Mouse (Mus musculus) spleen, postnatal 36 days (tissue): ENCODE measurements around the gene Ppil1.

Experiments used
- DNase-seq, 2 experiments: peaks; one replicate each; pipeline ENCODE4 v3.0.0; 2022; ENCODE audit warnings: low spot score in 2 of 2, mixed read lengths in 1 of 2

Ppil1 gene

DNA sequence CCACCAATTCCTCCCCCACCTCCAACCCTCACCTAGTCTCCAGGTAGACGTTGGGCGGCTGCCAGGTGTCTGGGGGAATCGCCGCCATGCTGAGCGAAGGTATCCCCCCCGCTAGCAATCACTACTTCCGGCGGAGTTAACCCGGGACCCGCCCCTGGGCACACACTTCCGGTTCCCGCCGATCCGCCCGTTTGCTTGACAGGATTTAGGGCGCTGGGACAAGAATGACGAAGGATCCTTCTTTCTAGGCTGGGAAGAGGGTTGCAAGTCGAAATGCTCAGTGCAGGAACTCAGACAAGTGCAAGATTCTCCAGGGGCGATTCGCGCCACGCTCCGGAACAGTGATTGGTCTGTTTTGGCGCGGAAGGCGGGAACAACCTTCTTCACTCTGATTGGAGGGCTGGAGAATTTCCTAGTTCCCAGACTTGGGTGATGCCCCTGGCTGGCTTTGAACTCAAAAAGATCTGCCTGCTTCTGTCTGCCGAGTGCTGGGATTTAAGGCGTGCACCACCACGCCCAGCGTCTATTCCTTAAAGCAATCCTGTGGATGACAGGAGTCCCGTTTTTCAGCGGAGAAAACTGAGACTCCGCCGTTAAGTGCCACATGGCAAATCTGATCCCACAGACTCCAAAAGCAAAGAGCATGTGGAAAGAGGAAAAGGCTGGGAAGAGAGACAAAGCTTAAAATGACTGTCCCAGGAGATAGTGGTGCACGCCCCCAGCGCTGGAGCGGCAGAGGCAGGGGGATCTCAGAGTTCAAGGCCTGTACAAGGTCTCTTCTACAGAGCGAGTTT is at the start of gene Ppil1:
Ppil1 (minus strand) TSS at position 347 of the 794 bp plus-strand sequence.
- DNase-seq = peak; percentile 68 to 77

DNA sequence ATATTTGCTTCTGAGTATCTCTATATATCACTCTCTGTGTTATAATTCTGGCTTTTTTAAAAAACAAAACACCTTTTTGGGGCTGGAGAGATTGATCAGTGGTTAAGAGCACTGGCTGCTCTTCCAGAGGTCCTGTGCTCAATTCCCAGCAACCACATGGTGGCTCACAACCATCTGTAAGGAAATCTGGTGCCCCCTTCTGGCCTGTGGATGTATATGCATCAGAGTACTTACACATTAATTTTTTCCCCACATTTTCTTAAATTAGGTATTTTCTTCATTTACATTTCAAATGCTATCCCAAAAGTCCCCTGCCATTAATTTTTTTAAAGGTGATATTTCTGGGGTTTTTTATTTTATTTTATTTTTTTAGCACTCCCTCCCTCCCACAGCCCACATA is 49.3 kb upstream of the Ppil1 start:
- DNase-seq = no peak

DNA sequence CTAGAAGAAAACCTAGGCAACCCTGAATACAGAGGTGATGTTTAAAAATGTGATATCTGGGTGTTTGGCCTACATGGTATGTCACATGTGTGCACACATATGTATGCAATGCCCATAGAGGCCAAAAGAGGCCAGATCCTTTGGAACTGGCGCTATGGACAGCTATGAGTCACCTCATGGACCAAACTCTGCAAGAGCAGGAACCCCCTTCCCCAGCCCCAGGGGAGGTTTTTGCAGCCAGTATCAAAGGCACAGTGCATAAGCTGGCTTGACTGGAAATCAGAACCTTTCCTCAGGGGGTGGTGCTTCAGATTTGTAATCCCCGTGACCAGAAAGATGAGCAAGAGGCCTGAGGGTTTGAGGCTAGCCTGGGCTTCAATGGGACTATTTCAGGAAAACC is 48.1 kb upstream of the Ppil1 start:
- no peak for DNase-seq

DNA sequence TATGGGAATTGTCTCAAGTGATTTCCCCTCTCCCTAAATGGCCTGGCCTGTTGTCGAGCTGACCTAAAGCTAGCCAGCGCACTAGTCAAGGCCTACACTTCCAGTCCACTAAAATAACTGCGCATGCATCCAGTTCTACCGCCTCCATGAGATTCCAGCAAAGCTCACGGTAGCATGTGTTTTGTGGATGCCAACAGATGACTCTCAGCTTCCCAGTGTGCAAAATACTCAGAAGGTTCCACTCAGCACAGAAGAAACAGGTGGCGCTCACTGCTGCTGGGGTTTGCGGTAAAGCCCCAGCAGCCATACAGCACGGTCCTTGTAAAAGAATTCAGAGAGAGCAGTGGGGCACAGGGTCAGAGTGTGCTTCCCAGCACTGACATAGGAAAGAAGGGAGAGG is 47.6 kb upstream of the Ppil1 start:
- DNase-seq = no peak

DNA sequence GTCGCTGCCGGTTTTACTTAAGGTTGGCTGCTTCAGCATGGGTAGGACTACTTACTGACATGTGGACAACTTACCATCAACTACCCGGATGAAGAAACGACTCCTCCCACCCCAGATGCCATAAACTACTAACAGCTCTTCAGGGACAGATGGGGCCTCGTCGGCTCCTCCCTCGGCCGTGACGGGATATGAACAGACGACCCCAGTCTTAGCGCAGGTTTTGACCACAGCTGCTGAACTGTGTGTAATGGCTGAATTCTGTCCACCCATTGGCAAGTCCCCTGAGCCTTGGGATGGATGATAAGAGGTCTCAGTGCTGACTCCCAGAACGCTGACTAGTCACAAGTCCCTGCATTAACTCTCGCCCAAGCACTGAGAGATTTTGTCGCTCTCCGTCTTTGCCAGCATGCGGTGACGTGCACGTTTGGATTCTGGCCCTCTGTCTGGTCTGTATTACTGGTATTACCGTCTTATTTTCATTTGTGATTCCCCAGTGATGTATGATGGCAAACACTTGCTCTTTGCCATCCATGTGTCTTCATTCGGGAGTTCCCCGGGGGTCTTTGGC is 46.2 kb upstream of the Ppil1 start:
- DNase-seq = no peak

DNA sequence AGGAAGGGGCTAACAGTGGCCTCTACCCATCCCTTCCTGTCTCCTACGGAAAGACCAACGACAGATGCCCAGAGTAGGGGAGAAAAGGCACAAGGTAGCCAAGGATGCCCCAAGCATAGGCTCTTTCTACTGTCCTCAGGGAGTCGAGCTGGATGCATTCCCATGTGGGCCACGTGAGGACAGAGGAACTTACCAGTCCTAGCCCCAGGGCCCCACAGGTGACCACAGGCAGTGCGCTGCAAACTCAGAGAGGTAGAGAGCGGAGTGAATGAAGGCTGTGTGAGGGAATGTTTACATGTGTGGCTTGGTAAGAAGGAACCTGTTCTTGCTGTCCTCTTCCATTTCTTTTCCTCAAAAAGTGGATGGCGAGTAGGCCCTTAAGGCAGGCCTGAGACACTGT is 41.9 kb upstream of the Ppil1 start:
- DNase-seq = peak; percentile 43 to 57

DNA sequence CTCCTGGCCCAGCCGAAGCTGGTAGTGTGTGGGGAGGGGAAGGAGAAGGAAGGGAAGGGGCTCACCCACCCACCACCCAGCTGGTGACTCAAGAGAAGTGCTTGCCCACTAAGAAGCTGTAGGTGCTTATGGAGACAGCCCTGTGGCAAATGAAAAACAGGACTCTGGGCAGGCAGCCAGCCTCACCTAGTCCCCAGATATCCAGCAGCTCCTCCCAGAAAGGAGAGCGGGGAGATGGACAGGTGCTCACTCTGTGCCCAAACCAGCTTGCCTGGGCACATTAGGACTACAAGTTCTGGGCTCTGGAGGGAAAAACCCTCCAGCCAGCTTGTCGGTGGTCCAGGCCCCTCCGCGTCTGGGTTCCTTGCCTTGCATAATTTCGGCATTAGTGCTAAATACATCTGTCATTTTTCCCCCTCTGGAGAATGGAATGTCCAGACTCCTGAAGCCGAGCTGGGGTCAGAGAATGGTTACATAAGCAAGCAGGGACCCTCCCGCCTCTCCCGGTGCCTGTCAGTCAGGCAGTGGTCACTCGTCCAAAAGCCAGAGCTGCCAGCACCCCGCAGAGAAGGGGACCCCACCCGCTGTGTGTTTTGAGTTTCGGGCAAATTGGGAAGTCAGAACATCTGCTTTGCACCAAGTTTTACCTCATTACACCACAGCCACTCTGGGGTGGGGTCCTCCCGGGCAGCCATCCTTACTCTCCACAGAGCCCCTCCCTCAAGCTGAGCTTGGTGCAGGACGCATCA is 41.2 kb upstream of the Ppil1 start:
- DNase-seq = peak; percentile 67 to 72

DNA sequence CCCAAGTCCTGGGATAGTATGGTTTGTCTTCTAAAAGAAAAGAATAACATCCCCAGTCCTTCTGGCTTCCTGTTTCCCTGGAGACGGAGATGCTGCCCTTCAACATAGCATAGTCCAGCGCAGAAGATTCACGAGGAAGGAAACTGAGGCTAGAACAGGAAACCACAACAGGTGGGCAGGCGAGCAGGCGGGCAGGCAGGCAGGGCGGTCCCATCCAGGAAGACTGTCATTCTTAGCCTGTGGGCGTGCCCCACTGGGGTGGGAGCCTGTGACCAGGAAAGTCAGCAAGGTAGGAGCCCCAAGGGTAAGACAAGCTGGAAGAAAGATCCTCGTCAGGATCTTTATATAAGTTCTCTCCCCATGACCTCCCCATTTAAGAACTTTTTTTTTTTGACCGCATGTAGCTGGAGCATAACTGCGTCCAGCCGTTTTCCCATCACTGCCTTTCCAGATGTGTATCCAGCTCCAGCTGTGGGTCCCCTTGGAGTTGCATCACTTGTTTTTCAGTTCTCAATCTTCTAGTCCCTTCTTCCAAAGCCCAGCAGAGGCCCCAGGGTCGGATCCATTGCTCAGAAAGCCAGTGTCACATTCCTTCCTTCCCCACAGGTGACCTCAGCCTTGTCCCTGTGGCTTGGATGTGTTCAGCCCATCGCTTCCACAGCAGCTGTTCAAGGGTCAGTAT is 40.5 kb upstream of the Ppil1 start:
- peak; percentile 90 to 91 for DNase-seq

DNA sequence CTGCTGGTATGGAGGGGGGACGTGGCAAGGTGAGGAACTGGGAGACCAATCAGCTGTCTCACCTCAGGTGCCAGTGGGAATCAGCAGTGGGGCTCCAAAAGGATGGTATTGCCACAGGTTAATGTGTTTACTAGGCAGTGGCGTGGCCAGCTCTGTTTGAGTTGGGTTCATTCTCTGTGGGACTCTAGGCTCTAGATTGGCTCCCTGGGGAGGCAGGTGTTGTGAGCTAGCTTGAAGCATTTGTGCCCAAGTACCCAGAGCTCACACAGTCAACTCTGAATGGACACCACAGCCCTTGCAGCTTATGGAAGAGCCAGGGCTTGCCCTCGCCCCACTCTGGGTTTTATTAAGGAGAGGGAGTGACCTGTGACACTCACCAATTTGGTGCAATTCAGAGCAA is 39.9 kb upstream of the Ppil1 start:
- DNase-seq = peak; percentile 66 to 69

DNA sequence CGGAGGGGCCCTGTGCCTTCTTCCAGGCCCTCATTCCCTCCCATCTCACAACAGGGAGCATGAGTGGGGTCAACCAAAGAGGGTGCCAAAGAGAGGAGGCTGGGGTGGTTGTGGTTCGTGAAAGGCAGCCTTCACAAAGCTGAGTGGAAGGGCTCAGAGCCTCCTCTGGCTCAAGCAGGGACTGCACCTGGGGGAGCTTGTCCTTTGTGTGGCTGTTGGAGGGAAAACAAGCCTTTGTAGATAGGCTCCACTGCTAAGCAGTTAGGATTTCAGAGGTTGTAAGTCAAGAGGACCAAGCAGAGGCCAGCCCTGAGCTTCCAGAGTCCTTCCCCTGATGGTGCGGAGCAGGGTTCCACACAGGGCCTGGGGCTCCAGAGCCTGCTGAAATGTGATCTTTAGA is 39.1 kb upstream of the Ppil1 start:
- peak; percentile 49 to 64 for DNase-seq

DNA sequence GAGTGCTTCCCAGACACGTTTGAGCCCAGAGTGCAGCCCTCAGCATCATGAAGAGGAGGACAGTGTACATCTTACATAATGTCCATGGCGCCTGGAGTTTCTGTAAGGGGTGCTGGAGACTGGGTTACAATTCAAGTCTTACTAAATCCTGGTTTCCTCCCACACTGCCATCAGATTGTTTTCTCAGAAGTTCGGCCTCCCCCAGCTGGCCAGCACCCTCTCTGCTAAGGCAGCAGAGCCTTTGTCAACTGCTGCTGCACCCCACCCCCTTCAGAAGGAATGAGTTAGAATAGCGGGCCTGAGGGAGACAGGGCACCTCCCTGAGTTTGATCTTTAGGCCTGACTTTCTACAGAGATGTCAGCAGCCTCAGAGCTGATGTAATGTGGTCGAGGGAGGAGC is 38.2 kb upstream of the Ppil1 start:
- no peak for DNase-seq

DNA sequence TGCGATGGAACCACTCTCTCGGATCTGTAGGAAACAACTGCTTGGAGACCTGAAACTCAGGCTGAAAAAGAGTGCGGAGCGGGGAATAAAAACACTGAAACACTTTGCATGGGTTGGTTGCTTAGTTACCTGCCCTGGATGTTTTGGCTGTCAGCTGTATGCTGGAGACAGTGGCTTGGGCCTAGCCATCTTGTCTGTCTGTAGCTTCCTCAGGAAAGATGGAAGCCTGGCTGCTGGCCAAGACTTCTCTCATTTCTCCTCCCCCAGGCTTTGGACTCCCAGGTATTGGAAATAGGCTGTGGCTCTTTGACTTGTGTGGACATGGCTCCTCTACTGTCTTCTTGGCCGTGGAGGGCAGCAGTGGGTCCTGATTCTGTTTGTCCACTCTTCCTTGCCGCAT is 37.4 kb upstream of the Ppil1 start:
- no peak for DNase-seq

DNA sequence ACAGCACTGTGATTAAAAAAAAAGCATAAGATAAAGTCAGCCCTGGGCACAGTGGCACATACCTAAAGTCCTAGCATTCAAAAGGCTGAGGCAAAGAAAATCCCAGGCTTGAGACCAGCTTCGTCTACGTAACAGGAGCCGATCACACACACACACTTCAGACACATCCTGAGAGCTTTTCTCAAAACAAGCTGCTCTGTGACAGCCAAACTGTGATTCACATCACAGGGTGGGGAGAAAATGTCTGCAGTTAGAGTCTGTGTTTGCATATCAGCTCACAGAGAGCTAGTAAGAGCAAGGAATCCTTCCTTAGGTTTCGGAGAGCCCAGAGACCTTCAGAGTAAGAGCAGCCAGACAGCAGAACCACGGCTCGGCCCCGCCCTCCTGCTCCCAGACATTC is 36.9 kb upstream of the Ppil1 start:
- no peak for DNase-seq

DNA sequence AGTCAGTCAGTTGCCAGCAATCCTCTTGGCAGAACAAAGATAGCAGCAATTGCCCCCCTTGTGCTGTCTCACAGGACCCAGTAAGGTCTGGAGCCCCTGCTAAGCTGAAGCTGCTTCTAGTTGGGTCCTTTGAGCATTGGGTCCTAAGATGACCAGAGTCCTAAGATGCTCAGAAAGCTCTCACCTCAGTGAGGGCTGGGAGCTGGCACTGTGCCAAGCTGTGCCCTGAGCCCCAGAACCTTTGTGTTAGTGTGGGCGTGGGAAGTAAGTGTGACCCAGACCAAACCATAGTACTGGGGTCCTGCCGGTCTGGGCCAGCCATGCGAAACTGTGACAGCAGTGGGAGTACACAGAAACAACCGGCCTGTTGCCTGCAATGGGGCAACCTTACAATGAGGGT is 35.3 kb upstream of the Ppil1 start:
- no peak for DNase-seq

DNA sequence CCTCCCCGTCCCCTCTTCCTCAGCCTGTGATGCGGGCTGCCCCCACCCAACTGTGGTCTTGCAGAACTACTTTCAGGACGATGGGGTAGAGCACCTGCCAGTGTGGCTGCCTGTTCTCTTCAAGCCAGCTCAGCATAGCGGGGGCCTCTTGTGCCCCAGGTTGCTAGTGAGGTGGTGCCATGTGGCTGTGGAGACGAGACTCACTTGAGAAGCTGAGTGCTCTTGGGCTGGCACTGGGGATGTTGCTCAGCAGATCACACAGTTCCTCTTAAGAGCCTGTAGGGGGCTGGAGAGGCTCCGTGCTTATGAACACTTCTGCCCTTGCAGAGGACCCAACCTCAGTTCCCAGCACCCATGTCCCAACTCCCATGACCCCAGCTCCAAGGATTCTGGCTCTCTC is 33.8 kb upstream of the Ppil1 start:
- DNase-seq = no peak

DNA sequence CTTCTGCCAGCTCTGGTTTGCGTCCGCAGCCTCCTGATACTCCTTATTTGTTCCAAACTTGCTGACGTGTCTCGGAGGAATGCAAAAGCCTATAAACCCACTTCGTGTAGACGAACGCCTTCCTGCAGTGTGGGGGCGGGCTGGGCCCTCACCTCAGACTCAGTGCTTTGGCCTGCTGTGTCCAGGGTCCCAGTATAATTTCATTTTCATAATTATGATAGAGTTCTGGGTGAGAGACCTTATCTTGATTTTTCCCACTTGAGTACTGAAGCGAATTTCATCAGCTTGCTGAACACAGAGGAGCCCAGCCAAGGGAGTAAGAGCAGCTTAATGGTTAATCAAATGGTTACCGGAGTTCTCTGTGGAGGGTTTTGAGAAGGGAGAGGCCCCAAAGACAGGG is 33.3 kb upstream of the Ppil1 start:
- DNase-seq = no peak

DNA sequence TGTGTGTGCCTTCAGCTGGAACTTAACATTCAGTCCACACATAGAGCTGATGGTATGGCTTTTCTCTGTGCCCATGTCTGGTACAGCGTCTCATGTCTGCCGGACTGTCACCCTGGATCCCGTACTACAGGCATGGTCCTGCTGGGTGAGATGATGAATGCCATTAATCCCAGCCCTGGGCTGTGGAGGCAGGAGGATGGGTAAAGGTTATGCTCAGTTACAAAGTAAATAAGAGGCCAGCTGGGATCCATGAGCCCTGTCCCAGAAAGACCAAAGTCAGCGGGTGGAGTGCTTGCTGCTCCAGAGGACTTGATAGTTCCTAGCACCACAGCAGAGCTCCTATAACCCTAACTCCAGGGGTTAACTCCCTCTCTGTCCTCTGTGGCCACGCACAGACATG is 31.8 kb upstream of the Ppil1 start:
- DNase-seq = no peak

DNA sequence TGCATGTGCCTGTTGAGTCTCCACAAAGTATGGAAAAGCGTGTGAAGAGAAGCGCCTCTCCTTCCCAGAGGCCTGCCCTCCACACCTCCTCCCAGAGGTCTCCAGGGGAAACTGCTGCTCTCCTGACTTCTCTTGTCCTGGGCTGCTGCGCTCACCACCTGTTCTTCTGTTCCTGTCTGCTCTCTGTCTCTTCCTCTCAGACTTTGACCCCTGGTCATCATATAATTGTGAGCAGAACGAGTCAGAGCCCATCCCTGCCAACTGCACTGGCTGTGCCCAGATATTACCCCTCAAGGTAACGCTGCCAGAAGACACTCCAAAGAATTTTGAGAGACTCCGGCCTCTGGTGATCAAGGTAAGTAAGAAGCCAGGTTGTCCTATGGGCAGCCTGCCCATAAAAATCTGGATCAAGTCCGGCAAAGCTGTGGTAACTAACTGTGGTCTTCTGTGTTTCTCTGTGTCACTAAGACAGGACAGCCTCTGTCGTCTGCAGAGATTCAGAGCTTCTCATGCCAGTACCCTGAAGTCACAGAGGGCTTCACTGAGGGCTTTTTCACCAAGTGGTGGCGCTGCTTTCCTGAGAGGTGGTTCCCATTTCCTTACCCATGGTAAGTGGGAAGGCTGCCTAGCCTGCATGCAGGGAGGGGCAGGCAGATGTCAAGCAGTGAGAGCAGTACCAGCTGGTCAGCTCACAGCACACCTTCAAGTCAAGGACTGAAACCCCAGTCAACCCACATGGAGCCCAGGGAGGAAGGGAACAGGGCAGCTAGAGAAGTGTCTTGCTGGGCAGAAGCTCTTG is 30.0 kb upstream of the Ppil1 start:
- DNase-seq = no peak

DNA sequence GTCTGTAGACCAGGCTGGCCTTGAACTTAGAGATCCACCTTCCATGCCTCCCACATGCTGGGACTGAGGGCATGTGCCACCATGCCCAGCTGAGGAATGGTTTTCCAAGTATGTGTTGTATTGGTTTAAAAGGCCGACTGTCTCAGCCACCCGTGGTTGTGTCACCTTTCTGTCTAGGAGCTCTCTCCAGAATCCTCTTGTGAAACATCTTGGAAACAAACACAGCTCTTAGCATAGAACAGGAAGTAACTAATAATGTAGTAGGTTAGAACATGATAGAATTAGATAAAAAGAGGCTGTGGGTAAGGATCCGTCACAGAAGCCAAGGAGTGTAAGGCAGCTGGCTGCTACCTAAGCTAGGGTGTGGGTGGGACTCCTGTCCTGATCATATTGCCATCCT is 29.0 kb upstream of the Ppil1 start:
- no peak for DNase-seq

DNA sequence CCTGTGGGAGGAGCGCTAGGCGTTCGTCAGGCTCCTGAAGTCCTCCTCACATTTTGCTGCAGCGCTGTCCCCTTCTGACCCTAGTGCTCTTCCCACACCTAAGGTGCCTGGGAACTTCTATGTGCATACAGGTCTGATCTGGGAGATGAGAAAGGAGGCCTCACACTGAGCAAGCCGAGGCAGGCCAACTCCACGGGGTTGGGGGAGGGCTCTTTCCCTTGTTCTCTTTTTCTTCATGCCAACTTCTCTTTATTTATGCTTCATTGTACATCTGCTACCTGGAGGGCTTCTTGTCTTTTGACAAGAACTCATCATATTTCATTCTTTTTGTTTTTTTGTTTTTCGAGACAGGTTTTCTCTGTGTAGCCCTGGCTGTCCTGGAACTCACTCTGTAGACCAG is 27.8 kb upstream of the Ppil1 start:
- DNase-seq = peak; percentile 47 to 55

DNA sequence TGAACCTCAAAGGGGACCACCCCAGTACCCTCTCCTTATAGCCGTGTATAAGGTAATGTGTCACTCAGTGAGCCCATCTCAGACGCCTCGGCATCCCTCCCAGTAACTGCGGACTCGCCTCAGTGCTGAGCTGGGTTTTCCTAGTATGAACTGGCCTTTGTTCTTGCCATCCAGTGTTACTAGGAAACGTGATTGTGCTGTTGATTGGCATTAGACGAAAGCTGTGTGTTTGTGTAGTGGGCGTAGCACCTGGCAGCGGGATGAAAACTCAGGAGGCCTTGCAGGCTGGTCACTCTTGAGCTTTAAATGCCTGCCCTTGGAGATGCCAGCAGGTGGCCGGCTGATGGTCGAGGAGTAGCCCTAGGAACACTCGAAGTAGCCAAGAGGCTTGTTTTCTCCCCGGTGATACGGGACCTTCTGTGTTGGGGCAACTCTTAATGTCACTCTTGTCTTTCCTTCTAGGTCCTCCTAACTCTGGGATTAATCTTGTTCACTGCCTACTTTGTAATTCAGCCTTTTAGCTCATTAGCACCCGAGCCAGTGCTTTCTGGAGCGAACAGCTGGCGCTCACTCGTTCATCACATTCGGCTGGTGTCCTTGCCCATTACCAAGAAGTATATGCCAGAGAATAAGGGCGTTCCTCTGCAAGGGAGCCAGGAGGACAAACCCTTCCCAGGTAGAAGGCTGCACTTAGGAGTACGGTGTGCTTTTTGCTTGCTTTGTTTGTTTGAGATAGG is 18.4 kb upstream of the Ppil1 start:
- no peak for DNase-seq
